Mouse (Mus musculus) olfactory bulb, adult 2 months (tissue): ENCODE measurements around the gene Ddx58.

ENCODE experiments used
- CTCF ChIP-seq: fragments of 200-500 bp; IDR thresholded peaks from 2 replicates; pipeline ENCODE4 v1.5.1; 2012; ENCODE audit warnings: low read depth, mild to moderate bottlenecking, low read length, moderate library complexity; ENCODE audit not compliant: insufficient read depth
- POLR2A ChIP-seq: fragments of 200-500 bp; IDR thresholded peaks from 2 replicates; pipeline ENCODE4 v1.6.1; 2012; ENCODE audit warnings: mild to moderate bottlenecking, low read depth, low read length, moderate library complexity; ENCODE audit not compliant: insufficient read depth

- TF ChIP-seq CTCF, result no peak
- TF ChIP-seq POLR2A, result no peak
Measured at GRCm38 (mm10) chr4:40241928-40242327, 2.3 kb upstream of the Ddx58 start.
